Mouse (Mus musculus) liver, embryonic 15.5 days (tissue): ENCODE results near the gene Msgn1. TPM values are rescaled to one million over a fixed set of nuclear protein-coding genes. Genes with fewer than 3 reads are reported as not detected.

Experiments
- ATAC-seq: fragments of 200-750 bp; cut with Nextera tagmentation; 2 replicates; pipeline ENCODE4 v1.8.0; 2017; ENCODE audit warnings: moderate number of reproducible peaks, mild to moderate bottlenecking, moderate library complexity; ENCODE audit not compliant: insufficient read depth
- H3K27ac ChIP-seq: fragments of 300-500 bp; sonication (generic); replicated peaks from 2 replicates; pipeline ENCODE4 v1.5.1; 2015; ENCODE audit warnings: mild to moderate bottlenecking, inconsistent platforms
- H3K27me3 ChIP-seq: fragments of 300-500 bp; sonication (generic); 2 replicates; pipeline ENCODE4 v1.6.1; 2015; ENCODE audit warnings: mild to moderate bottlenecking, inconsistent platforms
- H3K36me3 ChIP-seq: fragments of 300-500 bp; sonication (generic); replicated peaks from 2 replicates; pipeline ENCODE4 v1.6.1; 2015; ENCODE audit warnings: moderate library complexity, mild to moderate bottlenecking, inconsistent platforms
- H3K4me1 ChIP-seq: fragments of 300-500 bp; sonication (generic); replicated peaks from 2 replicates; pipeline ENCODE4 v1.6.1; 2015; ENCODE audit warnings: inconsistent platforms
- H3K4me2 ChIP-seq: fragments of 300-500 bp; sonication (generic); 2 replicates; pipeline ENCODE4 v1.6.1; 2015; ENCODE audit warnings: moderate library complexity, mild to moderate bottlenecking, inconsistent platforms
- H3K4me3 ChIP-seq: fragments of 300-500 bp; sonication (generic); replicated peaks from 2 replicates; pipeline ENCODE4 v1.5.1; 2015; ENCODE audit warnings: mild to moderate bottlenecking, inconsistent platforms
- H3K9ac ChIP-seq: fragments of 300-500 bp; sonication (generic); 2 replicates; pipeline ENCODE4 v1.6.1; 2015; ENCODE audit warnings: moderate library complexity, mild to moderate bottlenecking, inconsistent platforms
- H3K9me3 ChIP-seq: fragments of 300-500 bp; sonication (generic); replicated peaks from 2 replicates; pipeline ENCODE4 v1.6.1; 2016; ENCODE audit warnings: inconsistent platforms
- WGBS: fragments of 180-500 bp; shearing (Covaris S2); methylation state at CpG from one replicate; pipeline ENCODE4 v1.1.7; 2015; ENCODE audit warnings: mixed read lengths; ENCODE audit not compliant: insufficient replicate concordance; 5-methylcytosine and 5-hydroxymethylcytosine counted together
- polyA plus RNA-seq: library from polyadenylated mRNA; unstranded; fragments of >200 nt; fragmentation: Nextera tagmentation; extraction: Ambion mirVana; gene quantifications from 2 replicates; pipeline ENCODE4 v1.2.1, GENCODE M21; 2015

The Msgn1 gene
- polyA plus RNA-seq, 1 experiment from 2014 or later: not detected

GRCm38 (mm10) chr12:11217726-11218250, 9.0 kb upstream of the Msgn1 start:
- Histone ChIP-seq H3K4me2 (no peak overlapping the region), H3K27ac (no peak overlapping the region), H3K4me3 (no peak overlapping the region), H3K9ac (no peak overlapping the region), H3K9me3 (no peaks in the 10 kb centered on the region), H3K4me1 (no peaks in the 10 kb centered on the region), H3K36me3 (no peaks in the 10 kb centered on the region), H3K27me3 (no peaks in the 10 kb centered on the region)
- 27% methylated on average over 7 of the region's 7 CpGs for WGBS
- ATAC-seq: no peak

GRCm38 (mm10) chr12:11216454-11216853, 7.7 kb upstream of the Msgn1 start:
- no peaks in the 10 kb centered on the region for H3K27me3 ChIP-seq
- H3K9ac ChIP-seq: no peak overlapping the region
- no peak overlapping the region for H3K4me2 ChIP-seq
- 56% methylated on average over 3 of the region's 3 CpGs for WGBS
- no peaks in the 10 kb centered on the region for H3K4me1 ChIP-seq
- H3K9me3 ChIP-seq: no peaks in the 10 kb centered on the region
- ATAC-seq: no peak
- no peaks in the 10 kb centered on the region for H3K36me3 ChIP-seq
- H3K4me3 ChIP-seq: no peak overlapping the region
- no peak overlapping the region for H3K27ac ChIP-seq

GRCm38 (mm10) chr12:11215555-11215954, 6.8 kb upstream of the Msgn1 start:
- no peaks in the 10 kb centered on the region for H3K4me1 ChIP-seq
- no peak for ATAC-seq
- 56% methylated on average over 2 of the region's 2 CpGs for WGBS
- no peak overlapping the region for H3K9ac ChIP-seq
- H3K36me3 ChIP-seq: no peaks in the 10 kb centered on the region
- no peaks in the 10 kb centered on the region for H3K27me3 ChIP-seq
- H3K4me2 ChIP-seq: no peak overlapping the region
- H3K9me3 ChIP-seq: no peaks in the 10 kb centered on the region
- no peak overlapping the region for H3K4me3 ChIP-seq
- H3K27ac ChIP-seq: no peak overlapping the region

GRCm38 (mm10) chr12:11214776-11215175, 6.0 kb upstream of the Msgn1 start:
- Histone ChIP-seq H3K9me3 (no peaks in the 10 kb centered on the region), H3K4me2 (no peak overlapping the region), H3K36me3 (no peaks in the 10 kb centered on the region), H3K27me3 (no peaks in the 10 kb centered on the region), H3K9ac (no peak overlapping the region), H3K4me3 (no peak overlapping the region), H3K27ac (no peak overlapping the region), H3K4me1 (no peaks in the 10 kb centered on the region)
- ATAC-seq: no peak

GRCm38 (mm10) chr12:11212881-11213280, 4.1 kb upstream of the Msgn1 start:
- no peaks in the 10 kb centered on the region for H3K27me3 ChIP-seq
- H3K4me3 ChIP-seq: no peak overlapping the region
- no peak for ATAC-seq
- no peaks in the 10 kb centered on the region for H3K4me1 ChIP-seq
- no peaks in the 10 kb centered on the region for H3K36me3 ChIP-seq
- H3K4me2 ChIP-seq: no peak overlapping the region
- 44% methylated on average over 1 of the region's 1 CpGs for WGBS
- no peak overlapping the region for H3K27ac ChIP-seq
- H3K9ac ChIP-seq: no peak overlapping the region
- no peaks in the 10 kb centered on the region for H3K9me3 ChIP-seq

GRCm38 (mm10) chr12:11210361-11210760, 1.6 kb upstream of the Msgn1 start:
- Histone ChIP-seq H3K27me3 (no peaks in the 10 kb centered on the region), H3K4me1 (no peaks in the 10 kb centered on the region), H3K4me3 (no peak overlapping the region), H3K9ac (no peak overlapping the region), H3K4me2 (no peak overlapping the region), H3K27ac (no peak overlapping the region), H3K36me3 (no peaks in the 10 kb centered on the region), H3K9me3 (no peaks in the 10 kb centered on the region)
- WGBS: 25% methylated on average over 3 of the region's 3 CpGs
- ATAC-seq: no peak

GRCm38 (mm10) chr12:11209636-11210035, 864 bp upstream of the Msgn1 start:
- WGBS: 31% methylated on average over 5 of the region's 5 CpGs
- no peak overlapping the region for H3K27ac ChIP-seq
- no peak overlapping the region for H3K9ac ChIP-seq
- no peaks in the 10 kb centered on the region for H3K27me3 ChIP-seq
- no peaks in the 10 kb centered on the region for H3K4me1 ChIP-seq
- ATAC-seq: no peak
- no peaks in the 10 kb centered on the region for H3K36me3 ChIP-seq
- no peak overlapping the region for H3K4me3 ChIP-seq
- no peak overlapping the region for H3K4me2 ChIP-seq
- no peaks in the 10 kb centered on the region for H3K9me3 ChIP-seq

GRCm38 (mm10) chr12:11206321-11206720, 2.5 kb downstream of the Msgn1 start:
- WGBS: 51% methylated on average over 4 of the region's 4 CpGs
- no peak for ATAC-seq
- Histone ChIP-seq H3K27ac (no peak overlapping the region), H3K9ac (no peak overlapping the region), H3K4me1 (no peaks in the 10 kb centered on the region), H3K27me3 (no peaks in the 10 kb centered on the region), H3K36me3 (no peaks in the 10 kb centered on the region), H3K4me3 (no peak overlapping the region), H3K9me3 (no peaks in the 10 kb centered on the region), H3K4me2 (no peak overlapping the region)

GRCm38 (mm10) chr12:11203694-11204665, 4.8 kb downstream of the Msgn1 start:
- no peaks in the 10 kb centered on the region for H3K9me3 ChIP-seq
- no peak overlapping the region for H3K4me2 ChIP-seq
- 64% methylated on average over 18 of the region's 18 CpGs for WGBS
- no peak overlapping the region for H3K27ac ChIP-seq
- H3K4me1 ChIP-seq: no peaks in the 10 kb centered on the region
- H3K4me3 ChIP-seq: no peak overlapping the region
- no peaks in the 10 kb centered on the region for H3K36me3 ChIP-seq
- H3K27me3 ChIP-seq: no peaks in the 10 kb centered on the region
- no peak overlapping the region for H3K9ac ChIP-seq
- ATAC-seq: no peak

- WGBS: 78% methylated on average over 8 of the region's 8 CpGs
- no peaks in the 10 kb centered on the region for H3K36me3 ChIP-seq
- ATAC-seq: no peak
Measured at GRCm38 (mm10) chr12:11202476-11202875, 6.3 kb downstream of the Msgn1 start.

GRCm38 (mm10) chr12:11200711-11201110, 8.1 kb downstream of the Msgn1 start:
- Histone ChIP-seq H3K9ac (no peak overlapping the region), H3K36me3 (no peaks in the 10 kb centered on the region), H3K4me2 (no peak overlapping the region), H3K27me3 (no peaks in the 10 kb centered on the region), H3K4me1 (no peaks in the 10 kb centered on the region), H3K9me3 (no peaks in the 10 kb centered on the region), H3K27ac (no peak overlapping the region), H3K4me3 (no peak overlapping the region)
- 69% methylated on average over 12 of the region's 12 CpGs for WGBS
- no peak for ATAC-seq

More at GRCm38 (mm10) chr12:11202476-11202875, 6.3 kb downstream of the Msgn1 start:
- H3K9ac ChIP-seq: no peak overlapping the region
- H3K9me3 ChIP-seq: no peaks in the 10 kb centered on the region
- no peaks in the 10 kb centered on the region for H3K4me1 ChIP-seq
- no peak overlapping the region for H3K27ac ChIP-seq
- H3K4me3 ChIP-seq: no peak overlapping the region
- no peaks in the 10 kb centered on the region for H3K27me3 ChIP-seq
- no peak overlapping the region for H3K4me2 ChIP-seq
